Mouse (Mus musculus) kidney, postnatal 0 days (tissue): Measurements from ENCODE around the gene Cdk9. TPM values are rescaled to one million over a fixed set of nuclear protein-coding genes. Genes with fewer than 3 reads are reported as not detected.

Source experiments
- ATAC-seq: fragments of 200-750 bp; cut with Nextera tagmentation; replicated peaks from 2 replicates; pipeline ENCODE4 v1.8.0; 2017; ENCODE audit warnings: low read depth, moderate number of reproducible peaks, moderate TSS enrichment, moderate library complexity; ENCODE audit not compliant: low FRiP score
- DNase-seq: peaks from one replicate; pipeline ENCODE4 v3.0.0-alpha.2; 2016; ENCODE audit warnings: low spot score
- H3K27ac ChIP-seq: fragments of 300-500 bp; sonication (generic); 2 replicates; pipeline ENCODE4 v1.5.1; 2014; ENCODE audit warnings: mild to moderate bottlenecking
- H3K27me3 ChIP-seq: fragments of 300-500 bp; sonication (generic); 2 replicates; pipeline ENCODE4 v1.6.1; 2014; ENCODE audit warnings: low read length, mixed read lengths; ENCODE audit not compliant: insufficient read depth
- H3K36me3 ChIP-seq: fragments of 300-500 bp; sonication (generic); 2 replicates; pipeline ENCODE4 v1.6.1; 2014; ENCODE audit warnings: low read length, mixed read lengths; ENCODE audit not compliant: insufficient read depth
- H3K4me1 ChIP-seq: fragments of 300-500 bp; sonication (generic); replicated peaks from 2 replicates; pipeline ENCODE4 v1.6.1; 2014; ENCODE audit warnings: antibody characterized with exemption, low read length, mixed read lengths; ENCODE audit not compliant: insufficient read depth
- H3K4me2 ChIP-seq: fragments of 300-500 bp; sonication (generic); 2 replicates; pipeline ENCODE4 v1.6.1; 2014; ENCODE audit warnings: mild to moderate bottlenecking, low read length, moderate library complexity, mixed read lengths
- H3K4me3 ChIP-seq: fragments of 300-500 bp; sonication (generic); replicated peaks from 2 replicates; pipeline ENCODE4 v1.5.1; 2014; ENCODE audit warnings: low read depth, low read length
- H3K9ac ChIP-seq: fragments of 300-500 bp; sonication (generic); 2 replicates; pipeline ENCODE4 v1.6.1; 2014; ENCODE audit warnings: low read depth, low read length
- H3K9me3 ChIP-seq: fragments of 300-500 bp; sonication (generic); replicated peaks from 2 replicates; pipeline ENCODE4 v1.6.1; 2016; ENCODE audit warnings: low read length, inconsistent platforms, mixed read lengths
- CTCF ChIP-seq: IDR thresholded peaks from 2 replicates; pipeline ENCODE4 v1.5.1; 2016; ENCODE audit warnings: antibody characterized with exemption, low read depth, mild to moderate bottlenecking, moderate library complexity
- WGBS: fragments of 180-500 bp; shearing (Covaris S2); extraction: QIAGEN DNeasy Blood & Tissue Kit; methylation state at CpG from one replicate; pipeline ENCODE4 v1.1.7; 2014; 5-methylcytosine and 5-hydroxymethylcytosine counted together
- polyA plus RNA-seq: library from polyadenylated mRNA; unstranded; fragments of >200 nt; fragmentation: Nextera tagmentation; extraction: Ambion mirVana; gene quantifications from 2 replicates; pipeline ENCODE4 v1.2.1, GENCODE M21; 2015

Gene Cdk9
- polyA plus RNA-seq, 1 experiment from 2014 or later = 90.6 TPM

DNA sequence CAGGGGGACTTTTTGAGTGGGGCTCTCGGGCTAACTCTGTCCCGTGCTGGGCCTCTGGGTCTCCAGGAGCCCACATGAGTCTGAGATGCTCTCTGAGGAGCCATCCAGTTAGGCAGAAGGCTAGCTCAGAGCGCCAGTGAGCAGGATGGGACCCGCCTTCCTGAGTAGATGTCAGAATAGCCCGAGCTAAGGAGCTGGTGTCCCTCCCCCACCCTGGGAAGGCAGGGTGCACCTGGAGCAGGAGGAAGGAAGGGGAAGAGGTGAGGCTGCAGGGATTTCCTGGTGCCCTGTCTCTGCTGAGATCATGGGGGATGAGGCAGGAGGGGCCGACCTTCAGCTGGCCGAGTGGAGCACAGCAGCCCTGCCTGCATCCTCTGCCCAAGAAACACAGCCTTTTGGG lies 15.6 kb upstream of the Cdk9 start:
- Histone ChIP-seq H3K9ac (peak overlapping the region; percentile 63), H3K4me1 (peaks cover 13% of the 10 kb centered on the region; the same call in 1 of the 2 replicates), H3K27ac (peak overlapping the region; percentile 71), H3K4me2 (peak overlapping the region; percentile 51), H3K9me3 (no peaks in the 10 kb centered on the region), H3K27me3 (no peaks in the 10 kb centered on the region), H3K4me3 (peak overlapping the region; percentile 37), H3K36me3 (no peaks in the 10 kb centered on the region)
- TF ChIP-seq CTCF = no peak
- DNase-seq (peak; percentile 63), ATAC-seq (no peak; the same call in 1 of the 2 replicates)
- 45% methylated on average over 7 of the region's 7 CpGs for WGBS

DNA sequence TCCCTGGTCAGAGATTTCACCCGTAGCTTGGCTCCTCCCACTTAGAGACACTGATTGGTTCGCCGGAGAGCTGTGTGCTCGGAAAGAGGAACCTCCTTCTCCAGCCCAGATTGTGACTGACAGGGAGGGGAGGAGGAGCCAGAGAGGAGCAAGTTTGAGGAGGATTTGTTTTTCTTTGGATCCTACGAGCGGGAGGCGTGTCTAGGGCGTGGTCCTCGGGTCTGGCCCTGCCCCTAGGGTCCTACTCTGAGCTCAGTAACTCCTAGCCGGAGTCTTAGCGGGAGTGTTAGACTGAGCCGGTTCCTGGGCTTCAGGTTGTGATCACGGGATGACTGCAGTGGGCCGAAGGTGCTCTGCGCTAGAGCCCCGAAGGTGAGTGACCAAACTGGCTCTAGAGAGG lies 14.6 kb upstream of the Cdk9 start:
- Histone ChIP-seq H3K9me3 (no peaks in the 10 kb centered on the region), H3K36me3 (no peaks in the 10 kb centered on the region), H3K27me3 (no peaks in the 10 kb centered on the region), H3K4me3 (peak overlapping the region; percentile 37), H3K27ac (peak overlapping the region; percentile 71), H3K4me1 (peaks cover 13% of the 10 kb centered on the region; the same call in 1 of the 2 replicates), H3K9ac (peak overlapping the region; percentile 63), H3K4me2 (peak overlapping the region; percentile 51)
- TF ChIP-seq CTCF = no peak
- ATAC-seq (peak; percentile 96), DNase-seq (peak; percentile 100)
- WGBS = 0% methylated on average over 16 of the region's 16 CpGs

DNA sequence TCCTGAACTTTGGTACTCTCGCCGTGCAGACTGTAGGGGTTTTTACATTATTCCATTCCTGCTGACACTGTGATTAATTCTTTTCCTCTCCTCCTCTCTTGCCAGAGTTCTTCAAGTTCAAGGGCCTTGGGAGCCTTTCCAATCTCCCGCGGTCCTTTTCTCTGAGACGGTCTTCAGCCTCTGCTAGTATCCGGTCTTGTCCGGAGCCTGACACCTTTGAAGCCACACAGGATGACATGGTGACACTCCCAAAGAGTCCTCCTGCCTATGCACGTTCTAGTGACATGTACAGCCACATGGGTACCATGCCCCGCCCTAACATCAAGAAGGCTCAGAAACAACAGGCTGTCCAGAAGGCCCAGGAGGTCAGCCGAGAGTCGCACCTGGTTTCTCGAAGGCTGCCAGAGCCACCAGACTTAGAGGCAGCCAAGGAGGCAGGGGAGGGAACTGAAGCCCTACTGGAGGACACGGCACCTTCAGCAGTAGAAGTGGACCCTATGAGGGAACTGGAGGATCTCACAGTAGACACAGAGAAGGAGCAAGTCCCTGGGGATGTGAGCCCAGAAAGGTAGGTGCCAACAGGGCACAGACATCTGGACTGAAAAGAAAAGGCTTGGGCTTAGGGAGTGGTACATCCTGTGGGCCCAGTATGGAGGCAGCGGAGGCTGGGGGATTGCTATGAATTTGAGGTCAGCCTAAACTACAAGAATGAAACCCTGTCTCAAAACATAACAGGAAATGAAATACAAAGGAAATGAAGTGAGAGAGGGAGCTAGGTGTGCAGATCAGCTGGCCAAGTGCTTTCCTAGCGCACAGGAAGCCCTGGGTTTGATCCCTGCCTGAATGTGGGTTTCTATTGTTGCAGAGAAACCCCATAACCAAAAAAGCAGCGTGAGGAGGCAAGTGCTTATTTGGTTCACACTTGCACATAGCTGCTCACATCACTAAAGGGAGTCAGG lies 12.2 kb upstream of the Cdk9 start:
- ATAC-seq = no peak
- 63% methylated on average over 16 of the region's 16 CpGs for WGBS

DNA sequence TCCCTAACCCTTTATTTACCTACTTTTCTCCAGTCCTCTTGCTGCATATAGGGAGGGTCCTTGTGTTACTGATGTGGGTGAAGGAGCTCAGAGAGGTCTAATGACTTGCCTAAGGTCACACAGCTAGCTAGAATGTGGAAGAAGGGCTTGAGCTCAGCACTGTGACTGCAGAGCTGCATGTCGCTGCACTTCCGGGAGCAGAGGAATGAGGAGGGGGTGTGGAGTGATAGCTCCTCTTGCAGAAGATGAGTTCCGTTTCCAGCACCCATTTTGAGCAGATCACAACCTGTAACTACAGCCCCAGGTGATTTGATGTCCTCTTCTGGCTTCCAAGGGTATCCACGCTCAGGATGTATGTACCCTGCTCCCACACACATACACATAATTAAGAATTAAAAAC lies 11.3 kb upstream of the Cdk9 start:
- no peaks in the 10 kb centered on the region for H3K36me3 ChIP-seq
- H3K4me2 ChIP-seq = no peak overlapping the region
- no peak overlapping the region for H3K4me3 ChIP-seq
- DNase-seq (no peak), ATAC-seq (no peak)
- H3K27ac ChIP-seq = no peak overlapping the region
- no peak for TF ChIP-seq CTCF
- 89% methylated on average over 4 of the region's 4 CpGs for WGBS
- no peaks in the 10 kb centered on the region for H3K9me3 ChIP-seq
- H3K27me3 ChIP-seq = no peaks in the 10 kb centered on the region
- H3K4me1 ChIP-seq = peaks cover 10% of the 10 kb centered on the region; the same call in 1 of the 2 replicates
- no peak overlapping the region for H3K9ac ChIP-seq

More for the DNA sequence above, 12.2 kb upstream of the Cdk9 start:
- no peaks in the 10 kb centered on the region for H3K36me3 ChIP-seq
- H3K9me3 ChIP-seq = no peaks in the 10 kb centered on the region
- no peak overlapping the region for H3K9ac ChIP-seq
- no peaks in the 10 kb centered on the region for H3K27me3 ChIP-seq
- no peak overlapping the region for H3K4me2 ChIP-seq
- H3K27ac ChIP-seq = no peak overlapping the region
- no peak overlapping the region for H3K4me3 ChIP-seq
- no peak for TF ChIP-seq CTCF
- peaks cover 10% of the 10 kb centered on the region; the same call in 1 of the 2 replicates for H3K4me1 ChIP-seq
- peak; percentile 62 for DNase-seq

DNA sequence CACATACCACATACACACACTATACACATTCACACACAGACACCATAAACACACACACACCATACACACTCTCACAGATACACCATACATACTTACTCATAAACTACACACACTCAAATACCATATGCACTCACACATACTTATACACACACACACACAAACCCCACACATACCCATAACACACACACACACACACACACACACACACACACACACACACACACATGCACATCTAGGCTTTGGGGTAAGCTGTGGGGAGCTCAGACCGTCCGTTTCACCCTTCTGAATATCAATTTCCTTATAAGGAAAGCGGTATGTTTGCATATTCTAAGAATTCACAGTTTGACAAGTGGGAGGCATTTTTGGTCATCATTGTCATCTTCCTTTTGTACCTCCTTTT lies 9.7 kb upstream of the Cdk9 start:
- H3K36me3 ChIP-seq = no peaks in the 10 kb centered on the region
- TF ChIP-seq CTCF = no peak
- no peak overlapping the region for H3K9ac ChIP-seq
- DNase-seq (no peak), ATAC-seq (no peak)
- no peaks in the 10 kb centered on the region for H3K9me3 ChIP-seq
- no peak overlapping the region for H3K4me2 ChIP-seq
- peaks cover 10% of the 10 kb centered on the region; the same call in 1 of the 2 replicates for H3K4me1 ChIP-seq
- WGBS = 61% methylated on average over 3 of the region's 3 CpGs
- H3K27me3 ChIP-seq = no peaks in the 10 kb centered on the region
- H3K4me3 ChIP-seq = no peak overlapping the region
- no peak overlapping the region for H3K27ac ChIP-seq

DNA sequence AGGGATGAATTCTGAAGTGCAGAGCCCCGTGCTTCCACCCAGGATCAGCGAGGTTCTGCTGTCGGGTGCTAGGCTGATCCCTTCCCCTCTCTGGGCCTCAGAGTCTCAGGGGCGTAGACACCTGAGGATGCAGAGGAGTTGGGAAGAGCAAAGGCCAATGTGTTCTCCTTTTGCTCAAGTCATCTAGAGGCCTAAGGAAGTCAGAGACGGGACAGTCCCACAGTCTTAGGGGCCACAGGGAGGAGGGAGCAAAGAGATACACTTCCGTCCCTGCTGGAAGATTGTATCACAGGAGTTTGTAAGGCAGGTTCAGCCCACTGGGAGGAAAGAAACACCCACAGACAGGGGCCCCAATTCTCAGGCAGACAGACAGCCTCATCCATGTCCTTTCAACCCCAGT lies 9.2 kb upstream of the Cdk9 start:
- H3K27me3 ChIP-seq = no peaks in the 10 kb centered on the region
- no peak for DNase-seq
- H3K9me3 ChIP-seq = no peaks in the 10 kb centered on the region
- 40% methylated on average over 6 of the region's 6 CpGs for WGBS
- peaks cover 10% of the 10 kb centered on the region; the same call in 1 of the 2 replicates for H3K4me1 ChIP-seq
- H3K4me3 ChIP-seq = no peak overlapping the region
- H3K27ac ChIP-seq = no peak overlapping the region
- no peak for TF ChIP-seq CTCF
- no peaks in the 10 kb centered on the region for H3K36me3 ChIP-seq
- peak overlapping the region; percentile 11 for H3K4me2 ChIP-seq
- ATAC-seq = no peak
- 0 out of 2 replicates have a peak overlapping the region, but pooled peaks have one; percentile 6 for H3K9ac ChIP-seq
